Mouse (Mus musculus) kidney, postnatal 0 days (tissue): Measurements from ENCODE around the gene Dpysl5. TPM values are rescaled to one million over a fixed set of nuclear protein-coding genes. Genes with fewer than 3 reads are reported as not detected.
A peak's percentile ranks its signal among the peaks of the same experiment; 100 is the strongest.

Experiments
- ATAC-seq: fragments of 200-750 bp; cut with Nextera tagmentation; replicated peaks from 2 replicates; pipeline ENCODE4 v1.8.0; 2017; ENCODE audit warnings: low read depth, moderate number of reproducible peaks, moderate TSS enrichment, moderate library complexity; ENCODE audit not compliant: low FRiP score
- DNase-seq: peaks from one replicate; pipeline ENCODE4 v3.0.0-alpha.2; 2016; ENCODE audit warnings: low spot score
- H3K27ac ChIP-seq: fragments of 300-500 bp; sonication (generic); 2 replicates; pipeline ENCODE4 v1.5.1; 2014; ENCODE audit warnings: mild to moderate bottlenecking
- H3K27me3 ChIP-seq: fragments of 300-500 bp; sonication (generic); 2 replicates; pipeline ENCODE4 v1.6.1; 2014; ENCODE audit warnings: low read length, mixed read lengths; ENCODE audit not compliant: insufficient read depth
- H3K36me3 ChIP-seq: fragments of 300-500 bp; sonication (generic); 2 replicates; pipeline ENCODE4 v1.6.1; 2014; ENCODE audit warnings: low read length, mixed read lengths; ENCODE audit not compliant: insufficient read depth
- H3K4me1 ChIP-seq: fragments of 300-500 bp; sonication (generic); replicated peaks from 2 replicates; pipeline ENCODE4 v1.6.1; 2014; ENCODE audit warnings: antibody characterized with exemption, low read length, mixed read lengths; ENCODE audit not compliant: insufficient read depth
- H3K4me2 ChIP-seq: fragments of 300-500 bp; sonication (generic); 2 replicates; pipeline ENCODE4 v1.6.1; 2014; ENCODE audit warnings: mild to moderate bottlenecking, low read length, moderate library complexity, mixed read lengths
- H3K4me3 ChIP-seq: fragments of 300-500 bp; sonication (generic); replicated peaks from 2 replicates; pipeline ENCODE4 v1.5.1; 2014; ENCODE audit warnings: low read depth, low read length
- H3K9ac ChIP-seq: fragments of 300-500 bp; sonication (generic); 2 replicates; pipeline ENCODE4 v1.6.1; 2014; ENCODE audit warnings: low read depth, low read length
- H3K9me3 ChIP-seq: fragments of 300-500 bp; sonication (generic); replicated peaks from 2 replicates; pipeline ENCODE4 v1.6.1; 2016; ENCODE audit warnings: low read length, inconsistent platforms, mixed read lengths
- CTCF ChIP-seq: IDR thresholded peaks from 2 replicates; pipeline ENCODE4 v1.5.1; 2016; ENCODE audit warnings: antibody characterized with exemption, low read depth, mild to moderate bottlenecking, moderate library complexity
- WGBS: fragments of 180-500 bp; shearing (Covaris S2); extraction: QIAGEN DNeasy Blood & Tissue Kit; methylation state at CpG from one replicate; pipeline ENCODE4 v1.1.7; 2014; 5-methylcytosine and 5-hydroxymethylcytosine counted together
- polyA plus RNA-seq: library from polyadenylated mRNA; unstranded; fragments of >200 nt; fragmentation: Nextera tagmentation; extraction: Ambion mirVana; gene quantifications from 2 replicates; pipeline ENCODE4 v1.2.1, GENCODE M21; 2015

The Dpysl5 gene
- polyA plus RNA-seq, 1 experiment from 2014 or later, result 2.1 TPM

DNA sequence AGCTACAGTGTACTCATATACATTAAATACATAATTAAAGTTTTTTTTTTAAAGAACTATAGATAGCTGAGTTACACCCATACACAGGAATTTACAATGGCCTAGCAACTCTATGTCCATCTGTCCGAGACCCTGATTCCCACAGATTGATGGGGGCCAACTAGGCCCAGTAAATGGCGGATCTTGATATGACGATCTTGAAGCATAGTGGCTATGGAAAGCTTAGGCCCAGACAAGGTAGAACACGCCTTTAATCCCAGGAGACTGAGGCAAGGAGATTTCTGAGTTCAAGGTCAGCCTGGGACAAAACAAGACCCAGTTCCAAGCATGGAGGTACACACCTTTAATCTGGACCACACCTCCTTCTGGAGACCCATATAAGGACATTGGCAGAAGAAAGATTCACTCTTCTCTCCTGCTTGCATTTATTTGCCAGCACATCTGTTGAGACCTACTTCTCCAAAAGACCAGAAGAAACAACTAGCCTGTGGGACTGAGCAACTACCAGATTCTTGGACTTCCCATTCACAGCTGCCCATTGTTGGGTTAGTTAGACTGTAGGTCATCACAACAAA is 32.6 kb upstream of the Dpysl5 start:
- DNase-seq (no peak), ATAC-seq (no peak)
- no peak overlapping the region for H3K9ac ChIP-seq
- no peak overlapping the region for H3K27ac ChIP-seq
- no peak overlapping the region for H3K4me3 ChIP-seq
- H3K4me2 ChIP-seq, result no peak overlapping the region
- TF ChIP-seq CTCF, result no peak
- no peaks in the 10 kb centered on the region for H3K9me3 ChIP-seq
- H3K36me3 ChIP-seq, result 0 out of 2 replicates have a peak, but pooled peaks cover 10% of the 10 kb centered on the region
- H3K27me3 ChIP-seq, result no peaks in the 10 kb centered on the region
- 100% methylated on average over 4 of the region's 4 CpGs for WGBS
- H3K4me1 ChIP-seq, result no peaks in the 10 kb centered on the region

DNA sequence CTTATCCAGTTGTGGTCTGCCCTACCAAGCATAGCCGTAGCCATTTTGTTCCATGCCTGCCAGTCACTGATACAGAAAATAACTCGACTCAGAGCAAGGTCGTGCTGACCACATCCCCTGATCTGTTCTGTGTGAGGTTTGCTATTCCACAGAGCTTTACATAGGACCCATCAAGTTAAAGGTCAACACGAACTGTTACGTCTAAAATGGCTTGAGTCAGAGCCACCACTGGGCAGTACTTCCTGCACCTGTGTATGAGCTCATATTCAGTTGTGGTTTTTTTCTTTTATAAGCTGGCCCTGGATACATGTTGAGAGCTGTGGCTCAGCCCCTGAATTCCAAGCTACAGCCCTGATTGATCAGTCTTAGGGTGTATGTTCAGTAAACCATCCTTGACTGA is 31.8 kb upstream of the Dpysl5 start:
- ATAC-seq (no peak), DNase-seq (no peak)
- no peak overlapping the region for H3K9ac ChIP-seq
- no peak for TF ChIP-seq CTCF
- no peaks in the 10 kb centered on the region for H3K9me3 ChIP-seq
- WGBS, result 76% methylated on average over 5 of the region's 5 CpGs
- H3K4me1 ChIP-seq, result no peaks in the 10 kb centered on the region
- H3K36me3 ChIP-seq, result 0 out of 2 replicates have a peak, but pooled peaks cover 7% of the 10 kb centered on the region
- no peaks in the 10 kb centered on the region for H3K27me3 ChIP-seq
- no peak overlapping the region for H3K27ac ChIP-seq
- H3K4me3 ChIP-seq, result no peak overlapping the region
- H3K4me2 ChIP-seq, result no peak overlapping the region

DNA sequence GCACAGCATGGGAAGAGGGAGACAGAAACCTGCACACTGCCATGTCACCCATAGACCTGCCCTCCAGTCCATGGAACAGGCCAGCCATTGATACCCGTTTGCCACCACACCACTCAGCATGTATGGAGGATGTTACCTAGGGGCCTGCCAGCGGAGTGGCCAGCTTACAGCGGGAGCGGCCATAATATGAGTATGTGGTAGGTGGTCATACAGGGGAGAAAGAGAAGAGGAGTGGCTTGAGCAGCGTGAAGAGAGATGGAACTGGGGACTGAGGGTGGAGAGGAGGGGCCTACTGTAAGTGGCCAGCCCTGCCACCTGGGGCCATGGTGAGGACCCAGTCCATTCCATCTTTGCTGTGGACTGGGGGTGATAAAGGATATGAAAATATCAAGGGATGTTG is 29.4 kb upstream of the Dpysl5 start:
- no peaks in the 10 kb centered on the region for H3K27me3 ChIP-seq
- H3K36me3 ChIP-seq, result no peaks in the 10 kb centered on the region
- no peak for TF ChIP-seq CTCF
- no peaks in the 10 kb centered on the region for H3K9me3 ChIP-seq
- no peak overlapping the region for H3K4me3 ChIP-seq
- DNase-seq, result no peak
- H3K4me2 ChIP-seq, result no peak overlapping the region
- WGBS, result 86% methylated on average over 5 of the region's 5 CpGs
- H3K27ac ChIP-seq, result no peak overlapping the region
- no peaks in the 10 kb centered on the region for H3K4me1 ChIP-seq
- no peak for ATAC-seq
- no peak overlapping the region for H3K9ac ChIP-seq

GRCm38 (mm10) chr5:30682967-30683600 is 28.3 kb upstream of the Dpysl5 start:
- no peaks in the 10 kb centered on the region for H3K4me1 ChIP-seq
- no peaks in the 10 kb centered on the region for H3K36me3 ChIP-seq
- no peaks in the 10 kb centered on the region for H3K9me3 ChIP-seq
- no peak overlapping the region for H3K9ac ChIP-seq
- no peak overlapping the region for H3K4me3 ChIP-seq
- TF ChIP-seq CTCF, result peak; percentile 57
- ATAC-seq, result no peak
- no peak overlapping the region for H3K4me2 ChIP-seq
- no peaks in the 10 kb centered on the region for H3K27me3 ChIP-seq
- DNase-seq, result no peak
- H3K27ac ChIP-seq, result no peak overlapping the region

DNA sequence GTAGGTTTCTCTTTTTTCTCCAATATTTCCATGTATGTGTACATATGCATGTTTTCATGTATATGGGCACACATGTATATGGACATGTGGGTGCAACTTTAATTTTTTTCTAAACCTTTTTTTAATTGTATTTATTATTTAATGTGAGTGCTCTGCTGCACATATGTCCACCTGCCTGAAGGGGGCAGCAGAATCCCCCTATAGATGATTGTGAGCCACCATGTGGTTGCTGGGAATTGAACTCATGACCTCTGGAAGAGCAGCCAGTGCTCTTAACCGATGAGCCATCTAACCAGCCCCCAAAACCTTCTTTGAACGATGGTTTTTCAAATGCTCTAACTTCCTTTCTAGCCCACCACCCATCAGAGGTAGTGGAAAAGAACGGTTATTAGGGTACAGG is 27.4 kb upstream of the Dpysl5 start:
- Histone ChIP-seq H3K9ac (no peak overlapping the region), H3K4me1 (no peaks in the 10 kb centered on the region), H3K9me3 (no peaks in the 10 kb centered on the region), H3K36me3 (no peaks in the 10 kb centered on the region), H3K4me2 (no peak overlapping the region), H3K27me3 (no peaks in the 10 kb centered on the region), H3K27ac (no peak overlapping the region), H3K4me3 (no peak overlapping the region)
- peak; percentile 37; the same call in 1 of the 2 replicates for TF ChIP-seq CTCF
- DNase-seq, result no peak
- no peak for ATAC-seq
- WGBS, result 78% methylated on average over 3 of the region's 3 CpGs

GRCm38 (mm10) chr5:30686781-30687180 is 24.6 kb upstream of the Dpysl5 start:
- Histone ChIP-seq H3K9me3 (no peaks in the 10 kb centered on the region), H3K27ac (no peak overlapping the region), H3K9ac (no peak overlapping the region), H3K27me3 (no peaks in the 10 kb centered on the region), H3K36me3 (no peaks in the 10 kb centered on the region), H3K4me1 (no peaks in the 10 kb centered on the region), H3K4me3 (no peak overlapping the region), H3K4me2 (no peak overlapping the region)
- WGBS, result 74% methylated on average over 3 of the region's 3 CpGs
- ATAC-seq (no peak), DNase-seq (peak; percentile 49)
- TF ChIP-seq CTCF, result peak; percentile 66; the same call in 1 of the 2 replicates
